Mouse (Mus musculus) G1E (cell line): ENCODE measurements around the gene Rfx6.

ENCODE experiments used
- CTCF ChIP-seq: IDR thresholded peaks from 2 replicates; pipeline ENCODE4 v1.5.1; 2012; ENCODE audit warnings: low read depth, low read length, inconsistent platforms, mixed read lengths
- GATA1 ChIP-seq: IDR thresholded peaks from 2 replicates; pipeline ENCODE4 v1.6.1; 2012; ENCODE audit warnings: borderline replicate concordance, low read length, inconsistent platforms, mixed read lengths
- GATA2 ChIP-seq: IDR thresholded peaks from 2 replicates; pipeline ENCODE4 v1.6.1; 2012; ENCODE audit warnings: low read depth, low read length, inconsistent platforms, borderline replicate concordance
- POLR2AphosphoS5 ChIP-seq: IDR thresholded peaks from 2 replicates; pipeline ENCODE4 v1.6.1; 2012; ENCODE audit warnings: low read depth, low read length, inconsistent platforms; ENCODE audit not compliant: insufficient replicate concordance
- TAL1 ChIP-seq: conservative IDR thresholded peaks from 2 replicates; pipeline ENCODE4 v1.6.1; 2012; ENCODE audit warnings: low read depth, low read length, inconsistent platforms, mixed read lengths

DNA sequence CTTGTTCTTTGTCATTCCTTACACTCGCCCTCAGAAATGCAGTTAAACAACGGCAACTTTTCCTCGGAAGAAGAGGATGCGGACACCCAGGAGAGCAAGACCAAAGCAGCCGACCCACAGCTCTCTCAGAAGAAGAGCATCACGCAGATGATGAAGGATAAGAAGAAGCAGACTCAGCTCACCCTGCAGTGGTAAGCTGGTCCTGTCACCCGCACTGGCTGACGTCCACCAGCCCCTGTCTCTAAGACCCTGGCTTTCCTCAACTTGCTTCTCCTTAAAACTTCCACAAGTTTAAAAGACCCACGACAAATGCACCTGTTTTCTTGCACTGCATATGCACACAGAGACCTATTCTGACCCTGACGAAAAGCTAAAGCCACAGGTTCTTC lies 689 bp downstream of the Rfx6 start:
- no peak for TF ChIP-seq CTCF
- no peak for TF ChIP-seq GATA1
- TF ChIP-seq POLR2AphosphoS5 = no peak
- TF ChIP-seq GATA2 = no peak
- TF ChIP-seq TAL1 = no peak
